Mouse (Mus musculus) small intestine, adult 2 months (tissue): ENCODE data around the gene Arap1. TPM values are rescaled to one million over a fixed set of nuclear protein-coding genes. Genes with fewer than 3 reads are reported as not detected.

Source experiments
- H3K27ac ChIP-seq: fragments of 200-500 bp; 2 replicates; pipeline ENCODE4 v1.5.1; 2012; ENCODE audit warnings: low read depth, low read length, control low read depth, inconsistent platforms; ENCODE audit not compliant: insufficient read depth
- H3K27me3 ChIP-seq: fragments of 200-500 bp; 2 replicates; pipeline ENCODE4 v1.6.1; 2012; ENCODE audit warnings: mild to moderate bottlenecking, moderate library complexity, low read length, inconsistent platforms; ENCODE audit not compliant: control insufficient read depth, insufficient read depth
- H3K36me3 ChIP-seq: fragments of 200-500 bp; 2 replicates; pipeline ENCODE4 v1.6.1; 2012; ENCODE audit warnings: mild to moderate bottlenecking, low read length, control low read depth, inconsistent platforms; ENCODE audit not compliant: control insufficient read depth, insufficient read depth
- H3K4me1 ChIP-seq: fragments of 200-500 bp; 2 replicates; pipeline ENCODE4 v1.6.1; 2012; ENCODE audit warnings: low read length, inconsistent platforms, mixed read lengths; ENCODE audit not compliant: control insufficient read depth, insufficient read depth, insufficient read length
- H3K4me3 ChIP-seq: fragments of 200-500 bp; 2 replicates; pipeline ENCODE4 v1.5.1; 2012; ENCODE audit warnings: low read depth, mild to moderate bottlenecking, control low read depth, inconsistent platforms, low read length, moderate library complexity
- CTCF ChIP-seq: fragments of 200-500 bp; IDR thresholded peaks from 2 replicates; pipeline ENCODE4 v1.5.1; 2012; ENCODE audit warnings: low read depth, mild to moderate bottlenecking, control low read depth, inconsistent platforms, low read length, moderate library complexity, mixed read lengths; ENCODE audit not compliant: insufficient replicate concordance, insufficient read length; ENCODE audit errors: extremely low read depth
- POLR2A ChIP-seq: fragments of 200-500 bp; IDR thresholded peaks from 2 replicates; pipeline ENCODE4 v1.6.1; 2012; ENCODE audit warnings: low read depth, mild to moderate bottlenecking, control low read depth, inconsistent platforms, low read length, moderate library complexity
- WGBS: fragments of 180-500 bp; shearing (Covaris S2); methylation state at CpG from one replicate; pipeline ENCODE4 v1.1.7; 2018; 5-methylcytosine and 5-hydroxymethylcytosine counted together
- polyA plus RNA-seq: library from polyadenylated mRNA; depleted of rRNA; stranded (reverse); fragments of >200 nt; gene quantifications from 2 replicates; pipeline ENCODE4 v1.2.3, GENCODE M21; 2012

Arap1 gene
- polyA plus RNA-seq, 1 experiment, result 61.7 TPM

- no peaks in the 10 kb centered on the region for H3K36me3 ChIP-seq
- peak overlapping the region; percentile 27; the same call in 1 of the 2 replicates for H3K4me3 ChIP-seq
- 83% methylated on average over 5 of the region's 5 CpGs for WGBS
- H3K27ac ChIP-seq, result peak overlapping the region; percentile 71
- no peaks in the 10 kb centered on the region for H3K27me3 ChIP-seq
- TF ChIP-seq POLR2A (no peak), CTCF (no peak)
- peaks cover 6% of the 10 kb centered on the region; the same call in 1 of the 2 replicates for H3K4me1 ChIP-seq
These were observed 14.9 kb downstream of the Arap1 start for GRCm38 (mm10) chr7:101362791-101363191.

- Histone ChIP-seq H3K4me1 (peaks cover 9% of the 10 kb centered on the region; the same call in 1 of the 2 replicates), H3K27ac (no peak overlapping the region), H3K4me3 (no peak overlapping the region), H3K36me3 (no peaks in the 10 kb centered on the region), H3K27me3 (no peaks in the 10 kb centered on the region)
- TF ChIP-seq CTCF (no peak), POLR2A (no peak)
- 85% methylated on average over 5 of the region's 5 CpGs for WGBS
These were observed 16.0 kb downstream of the Arap1 start for GRCm38 (mm10) chr7:101363914-101364313.

GRCm38 (mm10) chr7:101367901-101368852 lies 20.3 kb downstream of the Arap1 start:
- no peak overlapping the region for H3K4me3 ChIP-seq
- TF ChIP-seq CTCF (no peak), POLR2A (no peak)
- H3K4me1 ChIP-seq, result peaks cover 5% of the 10 kb centered on the region; the same call in 1 of the 2 replicates
- H3K27ac ChIP-seq, result peak overlapping the region; percentile 33; the same call in 1 of the 2 replicates
- 0 out of 2 replicates have a peak, but pooled peaks cover 3% of the 10 kb centered on the region for H3K36me3 ChIP-seq
- 24% methylated on average over 11 of the region's 11 CpGs for WGBS
- H3K27me3 ChIP-seq, result no peaks in the 10 kb centered on the region

GRCm38 (mm10) chr7:101369666-101370065 lies 21.8 kb downstream of the Arap1 start:
- 60% methylated on average over 7 of the region's 7 CpGs for WGBS
- TF ChIP-seq CTCF, result no peak
- no peak for TF ChIP-seq POLR2A
- no peaks in the 10 kb centered on the region for H3K27me3 ChIP-seq
- H3K27ac ChIP-seq, result no peak overlapping the region
- peaks cover 5% of the 10 kb centered on the region; the same call in 1 of the 2 replicates for H3K4me1 ChIP-seq
- H3K36me3 ChIP-seq, result 0 out of 2 replicates have a peak, but pooled peaks cover 6% of the 10 kb centered on the region
- no peak overlapping the region for H3K4me3 ChIP-seq

GRCm38 (mm10) chr7:101373082-101373481 lies 25.2 kb downstream of the Arap1 start:
- Histone ChIP-seq H3K4me1 (peaks cover 11% of the 10 kb centered on the region; the same call in 1 of the 2 replicates), H3K27ac (no peak overlapping the region), H3K27me3 (no peaks in the 10 kb centered on the region), H3K4me3 (no peak overlapping the region), H3K36me3 (0 out of 2 replicates have a peak, but pooled peaks cover 10% of the 10 kb centered on the region)
- WGBS, result 96% methylated on average over 26 of the region's 26 CpGs
- TF ChIP-seq CTCF, result no peak
- no peak for TF ChIP-seq POLR2A

- TF ChIP-seq POLR2A, result no peak
- no peak for TF ChIP-seq CTCF
- Histone ChIP-seq H3K36me3 (0 out of 2 replicates have a peak, but pooled peaks cover 10% of the 10 kb centered on the region), H3K27ac (no peak overlapping the region)
These were observed 26.3 kb downstream of the Arap1 start for GRCm38 (mm10) chr7:101374155-101374554.

More at GRCm38 (mm10) chr7:101374155-101374554, 26.3 kb downstream of the Arap1 start:
- peaks cover 14% of the 10 kb centered on the region for H3K4me1 ChIP-seq
- no peak overlapping the region for H3K4me3 ChIP-seq
- no peaks in the 10 kb centered on the region for H3K27me3 ChIP-seq
